Mouse (Mus musculus) left cerebral cortex, postnatal 25 days (tissue): Measurements from ENCODE around the gene Wdr90. TPM values are rescaled to one million over a fixed set of nuclear protein-coding genes. Genes with fewer than 3 reads are reported as not detected.
A peak's percentile ranks its signal among the peaks of the same experiment; 100 is the strongest.
"Not testable (repeated sequence)": the region's sequence is repeated elsewhere in the genome, so short reads cannot be mapped to it uniquely, and the experiment has no call there.

Source experiments
- DNase-seq, 2 experiments: peaks; one replicate each; pipeline ENCODE4 v3.0.0; 2022; ENCODE audit warnings: low spot score in 2 of 2, mixed read lengths in 1 of 2
- intact Hi-C: fragments of 180-260 bp; cut with DNase I; formaldehyde crosslinking; loops from one replicate; pipeline ENCODE4 v1.15.1; 2025
- total RNA-seq, 2 experiments: library from RNA; stranded (reverse); gene quantifications; 2 replicates each; pipeline ENCODE4 v1.2.3; 2021

Gene Wdr90
- total RNA-seq, 2 experiments from 2014 or later: 29.8 to 31.4 TPM

- intact Hi-C loops: no loop called here
These were observed 42.2 kb downstream of the Wdr90 start for GRCm38 (mm10) chr17:25818851-25819780.

GRCm38 (mm10) chr17:25817662-25818061 lies 43.6 kb downstream of the Wdr90 start:
- intact Hi-C loops: no loop called here
- DNase-seq: no peak

More at GRCm38 (mm10) chr17:25818851-25819780, 42.2 kb downstream of the Wdr90 start:
- DNase-seq: no peak

GRCm38 (mm10) chr17:25813471-25813870 lies 47.8 kb downstream of the Wdr90 start:
- DNase-seq: peak; percentile 86 to 96
- intact Hi-C loops: loop anchor here (1.0 kb wide), 1 partner anchor 10 kb away; the partner anchor contains the start of gene Wdr24

GRCm38 (mm10) chr17:25810890-25811289 lies 50.4 kb downstream of the Wdr90 start:
- DNase-seq: no peak
- intact Hi-C loops: no loop called here

- intact Hi-C loops: loop anchor here (5.0 kb wide), 1 partner anchor 252 kb away; no protein-coding TSS in a partner anchor
- peak in 1 of 2 experiments; percentile 60 for DNase-seq
These were observed 51.5 kb downstream of the Wdr90 start for GRCm38 (mm10) chr17:25809606-25810340.

- peak; percentile 92 to 95 for DNase-seq
- intact Hi-C loops: loop anchor here (5.0 kb wide), 1 partner anchor 252 kb away; no protein-coding TSS in a partner anchor
These were observed 52.3 kb downstream of the Wdr90 start, which contains the start of gene Fbxl16 for GRCm38 (mm10) chr17:25808789-25809605. Gene Fbxl16, plus strand, starts transcription at chr17:25809085.

- intact Hi-C loops: loop anchor here (5.0 kb wide), 1 partner anchor 251 kb away; no protein-coding TSS in a partner anchor
- DNase-seq: no peak
These were observed 53.3 kb downstream of the Wdr90 start for GRCm38 (mm10) chr17:25808028-25808427.

- intact Hi-C loops: loop anchor here (5.0 kb wide), 1 partner anchor 250 kb away; no protein-coding TSS in a partner anchor
These were observed 53.8 kb downstream of the Wdr90 start for GRCm38 (mm10) chr17:25807452-25807851.

GRCm38 (mm10) chr17:25806507-25806906 lies 54.8 kb downstream of the Wdr90 start:
- no peak for DNase-seq
- intact Hi-C loops: loop anchor here (5.0 kb wide), 1 partner anchor 249 kb away; no protein-coding TSS in a partner anchor

More at GRCm38 (mm10) chr17:25807452-25807851, 53.8 kb downstream of the Wdr90 start:
- not testable (repeated sequence) for DNase-seq

- intact Hi-C loops: loop anchor here (5.0 kb wide), 2 partner anchors 41 to 236 kb away; no protein-coding TSS in a partner anchor
- DNase-seq: peak; percentile 88 to 94
These were observed 58.3 kb downstream of the Wdr90 start for GRCm38 (mm10) chr17:25802825-25803517.

- intact Hi-C loops: loop anchor here (1.0 to 5.0 kb wide), 5 partner anchors 28 to 324 kb away; partner anchors contain the start of gene Narfl
- DNase-seq: peak; percentile 70 to 80
These were observed 60.3 kb downstream of the Wdr90 start for GRCm38 (mm10) chr17:25801029-25801428.

GRCm38 (mm10) chr17:25796951-25797369 lies 64.3 kb downstream of the Wdr90 start, which contains the start of gene Metrn:
Gene Metrn, minus strand, starts transcription at chr17:25797136.
- peak in 1 of 2 experiments; percentile 74 for DNase-seq
- intact Hi-C loops: loop anchor here (1.0 kb wide), 1 partner anchor 24 kb away; the partner anchor contains the start of gene Narfl

GRCm38 (mm10) chr17:25796211-25796771 lies 65.0 kb downstream of the Wdr90 start:
- intact Hi-C loops: no loop called here
- DNase-seq: no peak

GRCm38 (mm10) chr17:25795609-25796092 lies 65.7 kb downstream of the Wdr90 start, which contains the start of gene AC134908.4:
Gene AC134908.4, minus strand, starts transcription at chr17:25795659.
- DNase-seq: peak in 1 of 2 experiments; percentile 72
- intact Hi-C loops: no loop called here

GRCm38 (mm10) chr17:25794998-25795397 lies 66.3 kb downstream of the Wdr90 start:
- DNase-seq: no peak
- intact Hi-C loops: no loop called here
